Mouse (Mus musculus): ENCODE data around the gene Vmn1r151.
"Not testable (repeated sequence)": the region's sequence is repeated elsewhere in the genome, so short reads cannot be mapped to it uniquely, and the experiment has no call there.

Gene Vmn1r151

DNA sequence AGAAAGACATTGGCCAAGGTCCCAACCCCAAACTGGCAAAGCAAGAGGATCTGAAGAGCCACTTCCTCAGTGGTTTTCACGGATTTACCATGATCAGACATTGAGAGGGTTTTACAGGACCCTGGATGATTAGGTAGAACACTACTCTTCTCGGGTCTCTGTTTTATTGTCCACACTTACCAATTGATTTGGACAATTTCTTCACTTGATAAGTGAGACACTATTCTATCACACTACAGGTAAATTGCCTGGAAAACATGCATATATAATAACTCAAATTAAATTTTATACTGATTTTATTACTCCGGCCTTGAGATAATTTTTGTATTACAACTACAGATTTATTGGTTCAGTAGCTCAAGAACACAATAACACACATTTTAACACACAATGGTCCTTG is at the start of gene Vmn1r151:
Gene Vmn1r151, minus strand, starts transcription at position 101 of the 400 bp plus-strand sequence.
- in situ Hi-C loops (cut with MboI; ENCODE audit: unreplicated experiment in 2 of 2): not testable (repeated sequence)

GRCm38 (mm10) chr7:22534787-22535186 is 35.3 kb upstream of the Vmn1r151 start, which contains the start of gene Gm8677:
Gene Gm8677, minus strand, starts transcription at chr7:22534887.
- in situ Hi-C loops (cut with MboI; ENCODE audit: unreplicated experiment in 2 of 2): not testable (repeated sequence)

- in situ Hi-C loops (cut with MboI; ENCODE audit: unreplicated experiment in 2 of 2): not testable (repeated sequence)
Measured at GRCm38 (mm10) chr7:22522667-22523066, 23.2 kb upstream of the Vmn1r151 start, which contains the start of gene Vmn1r152. Gene Vmn1r152, plus strand, starts transcription at chr7:22522967.

GRCm38 (mm10) chr7:22463975-22464374 is 35.5 kb downstream of the Vmn1r151 start, which contains the start of gene Gm10665:
Gene Gm10665, minus strand, starts transcription at chr7:22464075.
- in situ Hi-C loops (cut with MboI; ENCODE audit: unreplicated experiment in 2 of 2): not testable (repeated sequence)

All from v-Abl transformed pro-B cells (cell line).